Mouse (Mus musculus) testis, adult 2 months (tissue): ENCODE measurements around the gene Elfn1.

ENCODE experiments used
- CTCF ChIP-seq: fragments of 200-500 bp; IDR thresholded peaks from 2 replicates; pipeline ENCODE4 v1.5.1; 2012; ENCODE audit warnings: low read depth, mild to moderate bottlenecking, inconsistent platforms, low read length, moderate library complexity; ENCODE audit not compliant: control insufficient read depth, insufficient read depth, insufficient replicate concordance
- POLR2A ChIP-seq: fragments of 200-500 bp; IDR thresholded peaks from 2 replicates; pipeline ENCODE4 v1.6.1; 2012; ENCODE audit warnings: low read depth, mild to moderate bottlenecking, inconsistent platforms, low read length, moderate library complexity; ENCODE audit not compliant: control insufficient read depth

DNA sequence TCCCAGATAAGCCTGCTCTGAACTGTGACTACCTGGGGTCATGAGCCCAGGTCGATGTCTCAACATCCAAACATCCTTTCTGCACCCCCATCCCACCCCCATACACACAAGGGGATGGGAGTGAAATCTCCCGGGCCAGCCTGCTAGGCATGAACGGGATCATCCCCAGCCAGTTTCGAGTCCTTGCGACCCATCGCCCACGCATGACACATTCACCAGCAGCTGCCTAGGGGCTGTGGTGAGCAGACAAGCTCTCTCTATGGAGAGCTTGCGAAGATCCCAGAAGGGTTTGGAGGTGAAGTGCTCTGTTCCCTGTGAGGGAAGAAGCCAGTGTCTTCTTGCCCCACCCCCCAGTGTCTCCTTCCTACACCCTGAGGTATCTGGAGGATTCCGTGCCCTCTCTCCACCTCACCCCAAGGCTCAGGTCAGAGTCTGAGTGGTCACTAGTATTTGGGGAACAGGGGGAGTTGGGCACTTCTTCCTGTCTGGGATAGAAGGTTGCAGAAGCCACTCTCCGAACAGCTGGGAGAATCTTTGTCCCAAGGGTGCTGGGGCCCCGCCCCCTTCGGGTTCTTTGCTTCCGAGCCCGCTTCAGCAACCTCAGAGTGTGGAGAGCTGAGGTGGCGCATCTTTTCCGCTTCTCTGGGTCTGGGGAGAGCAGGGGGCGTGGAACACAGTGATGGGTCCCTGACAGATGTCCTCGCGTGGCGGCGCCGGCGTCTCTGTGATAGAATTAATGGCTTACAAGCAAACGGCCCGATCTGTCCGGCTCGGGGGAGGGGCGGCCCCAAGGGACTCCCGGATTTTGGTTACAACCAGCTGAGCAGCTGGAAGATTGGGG lies 2.2 kb downstream of the Elfn1 start:
- TF ChIP-seq CTCF (no peak), POLR2A (no peak)
